Mouse (Mus musculus) liver, embryonic 12.5 days (tissue): ENCODE results near the gene Tradd. TPM values are rescaled to one million over a fixed set of nuclear protein-coding genes. Genes with fewer than 3 reads are reported as not detected.

Source experiments
- ATAC-seq: fragments of 200-750 bp; cut with Nextera tagmentation; 2 replicates; pipeline ENCODE4 v1.8.0; 2017; ENCODE audit warnings: moderate number of reproducible peaks, mild to moderate bottlenecking, moderate library complexity
- H3K27ac ChIP-seq: fragments of 300-500 bp; sonication (generic); 2 replicates; pipeline ENCODE4 v1.5.1; 2016; ENCODE audit warnings: mild to moderate bottlenecking
- H3K27me3 ChIP-seq: fragments of 300-500 bp; sonication (generic); replicated peaks from 2 replicates; pipeline ENCODE4 v1.6.1; 2016; ENCODE audit warnings: mild to moderate bottlenecking, moderate library complexity
- H3K36me3 ChIP-seq: fragments of 300-500 bp; sonication (generic); 2 replicates; pipeline ENCODE4 v1.6.1; 2016; ENCODE audit warnings: mild to moderate bottlenecking, moderate library complexity
- H3K4me1 ChIP-seq: fragments of 300-500 bp; sonication (generic); 2 replicates; pipeline ENCODE4 v1.6.1; 2016
- H3K4me2 ChIP-seq: fragments of 300-500 bp; sonication (generic); 2 replicates; pipeline ENCODE4 v1.6.1; 2016; ENCODE audit warnings: mild to moderate bottlenecking, moderate library complexity
- H3K4me3 ChIP-seq: fragments of 300-500 bp; sonication (generic); 2 replicates; pipeline ENCODE4 v1.5.1; 2016; ENCODE audit warnings: mild to moderate bottlenecking, moderate library complexity
- H3K9ac ChIP-seq: fragments of 300-500 bp; sonication (generic); 2 replicates; pipeline ENCODE4 v1.6.1; 2016; ENCODE audit warnings: mild to moderate bottlenecking, moderate library complexity
- H3K9me3 ChIP-seq: fragments of 300-500 bp; sonication (generic); replicated peaks from 2 replicates; pipeline ENCODE4 v1.6.1; 2016; ENCODE audit warnings: mild to moderate bottlenecking, moderate library complexity
- WGBS: fragments of 180-500 bp; shearing (Covaris S2); methylation state at CpG from one replicate; pipeline ENCODE4 v1.1.7; 2016; ENCODE audit not compliant: insufficient replicate concordance; 5-methylcytosine and 5-hydroxymethylcytosine counted together
- polyA plus RNA-seq: library from polyadenylated mRNA; unstranded; fragments of >200 nt; fragmentation: Nextera tagmentation; extraction: Ambion mirVana; gene quantifications from 2 replicates; pipeline ENCODE4 v1.2.1, GENCODE M21; 2016

Gene Tradd
- 17.7 and 18.3 TPM in 2 replicates for polyA plus RNA-seq

GRCm38 (mm10) chr8:105264024-105264982 lies at the start of gene Tradd, which contains the start of gene Fbxl8:
TSS of gene Tradd (minus strand) at chr8:105264609.
TSS of gene Fbxl8 (plus strand) at chr8:105264648.
- 2% methylated on average over 54 of the region's 54 CpGs for WGBS

GRCm38 (mm10) chr8:105313622-105314402 lies 49.4 kb upstream of the Tradd start:
- 78% methylated on average over 9 of the region's 9 CpGs for WGBS
- Histone ChIP-seq H3K4me1 (peaks cover 67% of the 10 kb centered on the region), H3K36me3 (peaks cover 100% of the 10 kb centered on the region), H3K27ac (peak overlapping the region; percentile 79), H3K4me2 (peak overlapping the region; percentile 59), H3K9me3 (no peaks in the 10 kb centered on the region), H3K27me3 (no peaks in the 10 kb centered on the region), H3K9ac (peak overlapping the region; percentile 60), H3K4me3 (no peak overlapping the region)
- ATAC-seq: peak; percentile 27; the same call in 1 of the 2 replicates

More at GRCm38 (mm10) chr8:105264024-105264982, at the start of gene Tradd, which contains the start of gene Fbxl8:
- Histone ChIP-seq H3K4me1 (peaks cover 57% of the 10 kb centered on the region), H3K27me3 (peaks cover 85% of the 10 kb centered on the region), H3K4me2 (peak within 1 kb of the TSS; percentile 95), H3K9ac (peak within 1 kb of the TSS; percentile 86), H3K36me3 (no peaks in the 10 kb centered on the region), H3K9me3 (0 out of 2 replicates have a peak, but pooled peaks cover 3% of the 10 kb centered on the region), H3K27ac (no peak within 1 kb of the TSS), H3K4me3 (peak within 1 kb of the TSS; percentile 76)
- peak; percentile 85 for ATAC-seq

- Histone ChIP-seq H3K36me3 (peaks cover 100% of the 10 kb centered on the region), H3K4me3 (peak overlapping the region; percentile 8; the same call in 1 of the 2 replicates), H3K27ac (peak overlapping the region; percentile 79), H3K4me1 (peaks cover 59% of the 10 kb centered on the region), H3K9me3 (no peaks in the 10 kb centered on the region), H3K4me2 (peak overlapping the region; percentile 59), H3K9ac (peak overlapping the region; percentile 60), H3K27me3 (no peaks in the 10 kb centered on the region)
- WGBS: 55% methylated on average over 8 of the region's 8 CpGs
- ATAC-seq: peak; percentile 74
Observed at GRCm38 (mm10) chr8:105312891-105313481, 48.6 kb upstream of the Tradd start.

- H3K4me3 ChIP-seq: no peak overlapping the region
- H3K9ac ChIP-seq: 0 out of 2 replicates have a peak overlapping the region, but pooled peaks have one; percentile 60
- peaks cover 52% of the 10 kb centered on the region for H3K4me1 ChIP-seq
- peak overlapping the region; percentile 79 for H3K27ac ChIP-seq
- peak; percentile 68 for ATAC-seq
- H3K36me3 ChIP-seq: peaks cover 100% of the 10 kb centered on the region
- 13% methylated on average over 1 of the region's 1 CpGs for WGBS
- H3K27me3 ChIP-seq: no peaks in the 10 kb centered on the region
- H3K9me3 ChIP-seq: no peaks in the 10 kb centered on the region
- H3K4me2 ChIP-seq: 0 out of 2 replicates have a peak overlapping the region, but pooled peaks have one; percentile 59
Observed at GRCm38 (mm10) chr8:105311718-105312117, 47.3 kb upstream of the Tradd start.

GRCm38 (mm10) chr8:105310118-105310517 lies 45.7 kb upstream of the Tradd start:
- WGBS: 82% methylated on average over 8 of the region's 8 CpGs

GRCm38 (mm10) chr8:105309142-105309847 lies 44.9 kb upstream of the Tradd start:
- H3K36me3 ChIP-seq: peaks cover 100% of the 10 kb centered on the region
- H3K4me2 ChIP-seq: no peak overlapping the region
- H3K27ac ChIP-seq: no peak overlapping the region
- WGBS: 83% methylated on average over 15 of the region's 15 CpGs
- ATAC-seq: no peak
- no peak overlapping the region for H3K4me3 ChIP-seq
- no peak overlapping the region for H3K9ac ChIP-seq
- H3K4me1 ChIP-seq: peaks cover 56% of the 10 kb centered on the region
- H3K27me3 ChIP-seq: no peaks in the 10 kb centered on the region
- no peaks in the 10 kb centered on the region for H3K9me3 ChIP-seq

More at GRCm38 (mm10) chr8:105310118-105310517, 45.7 kb upstream of the Tradd start:
- peaks cover 100% of the 10 kb centered on the region for H3K36me3 ChIP-seq
- H3K27ac ChIP-seq: 0 out of 2 replicates have a peak overlapping the region, but pooled peaks have one; percentile 25
- H3K4me3 ChIP-seq: no peak overlapping the region
- no peak overlapping the region for H3K9ac ChIP-seq
- H3K4me1 ChIP-seq: peaks cover 56% of the 10 kb centered on the region
- ATAC-seq: no peak
- no peaks in the 10 kb centered on the region for H3K9me3 ChIP-seq
- H3K4me2 ChIP-seq: no peak overlapping the region
- H3K27me3 ChIP-seq: no peaks in the 10 kb centered on the region

- Histone ChIP-seq H3K4me1 (peaks cover 56% of the 10 kb centered on the region), H3K4me2 (no peak overlapping the region), H3K27ac (no peak overlapping the region), H3K9ac (no peak overlapping the region), H3K9me3 (no peaks in the 10 kb centered on the region), H3K36me3 (peaks cover 100% of the 10 kb centered on the region), H3K27me3 (no peaks in the 10 kb centered on the region), H3K4me3 (no peak overlapping the region)
- ATAC-seq: no peak
- WGBS: 93% methylated on average over 10 of the region's 10 CpGs
Observed at GRCm38 (mm10) chr8:105308428-105308827, 44.0 kb upstream of the Tradd start.

GRCm38 (mm10) chr8:105307670-105308069 lies 43.3 kb upstream of the Tradd start:
- Histone ChIP-seq H3K4me1 (peaks cover 56% of the 10 kb centered on the region), H3K36me3 (peaks cover 100% of the 10 kb centered on the region), H3K27me3 (no peaks in the 10 kb centered on the region), H3K27ac (no peak overlapping the region), H3K4me2 (no peak overlapping the region), H3K9me3 (no peaks in the 10 kb centered on the region), H3K4me3 (no peak overlapping the region), H3K9ac (no peak overlapping the region)
- no peak for ATAC-seq
- 93% methylated on average over 13 of the region's 13 CpGs for WGBS

GRCm38 (mm10) chr8:105306146-105306691 lies 41.8 kb upstream of the Tradd start:
- peak overlapping the region; percentile 28 for H3K4me3 ChIP-seq
- 74% methylated on average over 5 of the region's 5 CpGs for WGBS
- H3K27me3 ChIP-seq: no peaks in the 10 kb centered on the region
- peak overlapping the region; percentile 56; the same call in 1 of the 2 replicates for H3K9ac ChIP-seq
- H3K4me1 ChIP-seq: peaks cover 56% of the 10 kb centered on the region
- ATAC-seq: no peak; the same call in 1 of the 2 replicates
- H3K4me2 ChIP-seq: peak overlapping the region; percentile 56
- peak overlapping the region; percentile 63 for H3K27ac ChIP-seq
- peaks cover 100% of the 10 kb centered on the region for H3K36me3 ChIP-seq
- H3K9me3 ChIP-seq: no peaks in the 10 kb centered on the region

GRCm38 (mm10) chr8:105305211-105306145 lies 41.1 kb upstream of the Tradd start, which contains the start of gene Elmo3:
TSS of gene Elmo3 (plus strand) at chr8:105305601.
- Histone ChIP-seq H3K27me3 (no peaks in the 10 kb centered on the region), H3K4me3 (peak within 1 kb of the TSS; percentile 28), H3K36me3 (peaks cover 100% of the 10 kb centered on the region), H3K27ac (peak within 1 kb of the TSS; percentile 72), H3K9me3 (no peaks in the 10 kb centered on the region), H3K4me1 (peaks cover 62% of the 10 kb centered on the region), H3K9ac (peak within 1 kb of the TSS; percentile 56), H3K4me2 (peak within 1 kb of the TSS; percentile 56)
- ATAC-seq: peak; percentile 75
- 16% methylated on average over 29 of the region's 30 CpGs for WGBS
